Mouse (Mus musculus): ENCODE data around the gene Pde6h. TPM values are rescaled to one million over a fixed set of nuclear protein-coding genes. Genes with fewer than 3 reads are reported as not detected.
"Not testable (repeated sequence)": the region's sequence is repeated elsewhere in the genome, so short reads cannot be mapped to it uniquely, and the experiment has no call there.

Pde6h gene
- polyA plus RNA-seq (2015; fragmentation: Nextera tagmentation; extraction: Ambion mirVana): 0.18 and 0.63 TPM in 2 replicates

DNA sequence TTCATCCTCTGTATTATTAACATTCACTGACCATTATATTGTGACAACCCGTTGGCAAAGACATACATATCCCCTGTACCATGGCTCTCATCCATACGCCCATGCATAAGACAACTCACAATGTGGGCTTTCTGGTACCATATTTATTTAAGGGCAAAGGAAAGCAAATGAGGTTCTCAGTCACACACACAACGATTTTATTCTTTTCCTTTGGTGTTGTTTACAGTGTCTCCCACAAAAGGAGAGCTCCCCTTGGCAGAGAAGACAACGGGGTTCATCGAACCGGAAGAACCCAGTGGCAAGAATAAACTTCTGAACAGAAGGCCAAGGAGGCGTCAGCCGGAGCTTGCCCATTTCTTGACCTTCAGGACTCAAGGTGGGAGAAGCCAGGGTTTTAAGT lies at the start of gene Pde6h:
Pde6h (plus strand) TSS at position 301 of the 400 bp plus-strand sequence.
- Histone ChIP-seq H3K4me1 (peaks cover 12% of the 10 kb centered on the region), H3K36me3 (no peaks in the 10 kb centered on the region; the same call in 1 of the 2 replicates), H3K4me2 (replicated peaks) (no peak within 1 kb of the TSS), H3K9ac (no peak within 1 kb of the TSS), H3K4me3 (no peak within 1 kb of the TSS), H3K27ac (no peak within 1 kb of the TSS), H3K9me3 (no peaks in the 10 kb centered on the region), H3K27me3 (no peaks in the 10 kb centered on the region)
- ATAC-seq (ENCODE audit: low FRiP score, low read depth): no peak
- WGBS: 95% methylated on average over 8 of the region's 8 CpGs

DNA sequence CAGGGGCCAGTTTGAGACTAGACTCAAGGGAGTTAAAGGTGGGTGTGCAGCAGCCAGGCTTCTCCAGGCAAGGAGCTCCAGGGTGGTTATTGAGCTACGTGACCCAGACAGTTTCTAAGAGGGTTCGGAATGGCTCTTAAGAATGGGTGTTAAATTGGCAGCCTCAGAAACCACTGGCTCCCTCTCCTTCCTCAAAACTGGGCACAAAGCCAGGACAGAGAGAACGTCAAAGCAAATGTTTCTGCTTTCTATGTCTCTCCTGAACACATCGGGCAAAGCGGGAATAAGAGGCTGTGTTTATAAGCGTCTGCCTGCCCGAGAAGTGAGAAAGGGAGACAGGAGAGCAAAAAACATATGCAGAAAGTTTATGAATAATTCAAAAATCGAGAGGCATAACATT lies 49.0 kb upstream of the Pde6h start:
- peak overlapping the region; percentile 46 for H3K4me3 ChIP-seq
- H3K9ac ChIP-seq: peak overlapping the region; percentile 48
- 0 out of 2 replicates have a peak, but pooled peaks cover 5% of the 10 kb centered on the region for H3K36me3 ChIP-seq
- no peaks in the 10 kb centered on the region for H3K27me3 ChIP-seq
- H3K27ac ChIP-seq: peak overlapping the region; percentile 64; the same call in 1 of the 2 replicates
- H3K4me1 ChIP-seq: peaks cover 32% of the 10 kb centered on the region
- H3K4me2 ChIP-seq (replicated peaks): peak overlapping the region; percentile 57
- WGBS: 14% methylated on average over 8 of the region's 8 CpGs
- ATAC-seq (ENCODE audit: low FRiP score, low read depth): 0 out of 2 replicates have a peak, but pooled peaks have one; percentile 21
- no peaks in the 10 kb centered on the region for H3K9me3 ChIP-seq

DNA sequence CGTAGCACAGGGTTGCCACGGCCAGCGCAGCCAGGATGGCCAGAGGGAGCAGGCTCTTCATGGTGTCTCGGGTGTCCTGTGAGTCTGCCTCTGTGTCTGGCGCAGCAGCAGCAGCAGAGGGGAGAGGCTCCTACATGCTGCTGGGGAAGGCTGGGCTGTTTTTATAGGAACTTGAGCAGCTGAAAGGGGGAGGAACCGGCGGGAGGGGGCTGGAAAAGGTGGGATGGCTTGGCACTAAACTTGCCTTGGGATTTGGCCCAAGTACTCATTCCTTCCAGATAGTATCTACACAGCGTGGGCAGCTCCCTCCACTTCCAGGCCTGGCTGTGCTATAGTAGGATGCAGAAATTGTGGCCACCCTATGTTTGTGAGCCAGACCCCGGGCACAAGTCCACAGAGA lies 48.0 kb upstream of the Pde6h start, which contains the start of gene Mgp:
Mgp (minus strand) TSS at position 154 of the 400 bp plus-strand sequence.
- H3K9me3 ChIP-seq: no peaks in the 10 kb centered on the region
- peak within 1 kb of the TSS; percentile 67 for H3K9ac ChIP-seq
- peaks cover 32% of the 10 kb centered on the region for H3K4me1 ChIP-seq
- H3K4me3 ChIP-seq: peak within 1 kb of the TSS; percentile 46
- H3K27ac ChIP-seq: peak within 1 kb of the TSS; percentile 85
- ATAC-seq (ENCODE audit: low FRiP score, low read depth): peak; percentile 90
- H3K27me3 ChIP-seq: no peaks in the 10 kb centered on the region
- 0 out of 2 replicates have a peak, but pooled peaks cover 5% of the 10 kb centered on the region for H3K36me3 ChIP-seq
- peak within 1 kb of the TSS; percentile 63 for H3K4me2 ChIP-seq (replicated peaks)
- 15% methylated on average over 9 of the region's 9 CpGs for WGBS

DNA sequence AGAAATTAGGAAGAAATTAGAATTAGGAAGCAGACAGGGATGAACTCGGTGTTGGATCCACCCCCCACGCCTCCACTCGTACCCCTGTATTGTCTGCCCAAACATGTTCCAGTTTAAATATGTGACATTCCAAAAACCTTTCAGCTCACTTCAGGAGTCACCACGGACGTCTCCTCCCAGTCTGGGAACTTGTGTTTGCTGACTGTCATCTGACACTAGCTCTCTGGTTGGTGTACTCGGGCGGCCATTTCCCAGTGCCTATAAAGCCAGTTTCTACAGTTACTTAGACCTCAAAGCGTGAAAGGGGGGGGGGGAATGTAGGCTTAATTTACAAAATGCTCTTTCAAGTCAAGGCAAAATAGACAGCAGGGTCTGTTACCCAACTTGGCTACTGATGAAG lies 42.0 kb upstream of the Pde6h start:
- peak; percentile 32; the same call in 1 of the 2 replicates for ATAC-seq (ENCODE audit: low FRiP score, low read depth)
- H3K27ac ChIP-seq: no peak overlapping the region
- 48% methylated on average over 8 of the region's 8 CpGs for WGBS
- no peaks in the 10 kb centered on the region for H3K36me3 ChIP-seq
- H3K9me3 ChIP-seq: no peaks in the 10 kb centered on the region
- H3K27me3 ChIP-seq: no peaks in the 10 kb centered on the region
- no peak overlapping the region for H3K4me3 ChIP-seq
- H3K4me2 ChIP-seq (replicated peaks): no peak overlapping the region
- H3K4me1 ChIP-seq: peaks cover 20% of the 10 kb centered on the region; the same call in 1 of the 2 replicates
- H3K9ac ChIP-seq: no peak overlapping the region

DNA sequence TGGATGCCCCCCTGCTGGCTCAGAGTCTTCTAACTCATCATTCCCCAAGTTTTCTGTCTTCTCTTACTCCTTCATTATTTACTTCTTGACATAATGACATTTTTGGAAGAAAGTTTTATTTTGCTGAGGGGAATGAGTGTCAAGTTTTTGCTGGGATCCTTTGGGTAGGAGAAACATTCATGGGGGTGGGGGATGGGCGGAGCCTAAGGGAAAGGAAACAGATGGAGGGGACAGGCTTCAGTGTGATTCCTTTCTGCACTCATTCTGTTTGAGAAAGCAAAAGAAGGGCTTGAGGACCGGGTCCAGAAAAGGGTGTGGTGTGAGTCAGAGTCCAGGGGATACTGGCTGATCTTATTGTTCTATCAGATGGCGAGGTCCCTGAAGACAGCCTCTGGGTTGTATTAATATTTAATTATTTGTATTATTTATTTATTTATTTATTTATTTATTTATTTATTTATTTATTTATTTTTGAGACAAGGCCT lies 40.2 kb upstream of the Pde6h start:
- Histone ChIP-seq H3K36me3 (no peaks in the 10 kb centered on the region), H3K9me3 (no peaks in the 10 kb centered on the region), H3K4me2 (replicated peaks) (no peak overlapping the region), H3K27ac (no peak overlapping the region), H3K4me1 (peaks cover 26% of the 10 kb centered on the region), H3K4me3 (no peak overlapping the region), H3K9ac (no peak overlapping the region), H3K27me3 (no peaks in the 10 kb centered on the region)
- 90% methylated on average over 3 of the region's 3 CpGs for WGBS
- no peak for ATAC-seq (ENCODE audit: low FRiP score, low read depth)

DNA sequence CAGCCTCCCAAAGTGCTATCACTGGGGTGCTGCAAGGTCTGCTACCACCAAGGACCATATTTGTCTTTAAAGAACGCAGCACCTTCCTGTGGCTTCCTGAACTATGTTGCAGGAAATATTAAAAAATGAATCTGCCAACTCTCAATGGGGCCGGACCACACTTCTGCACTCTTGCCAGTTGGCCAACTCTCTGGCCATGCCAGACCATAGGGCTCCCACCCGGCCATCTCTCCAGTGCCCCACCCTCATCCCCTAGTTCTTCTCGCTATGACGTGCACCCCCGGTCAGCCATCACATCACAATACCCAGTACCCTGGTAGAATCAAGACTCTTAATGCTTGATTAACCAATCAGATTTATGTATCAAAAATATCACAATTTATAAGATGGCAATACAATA lies 39.7 kb upstream of the Pde6h start:
- Histone ChIP-seq H3K27ac (no peak overlapping the region), H3K9ac (no peak overlapping the region), H3K4me3 (no peak overlapping the region), H3K4me1 (peaks cover 26% of the 10 kb centered on the region), H3K9me3 (no peaks in the 10 kb centered on the region), H3K4me2 (replicated peaks) (no peak overlapping the region), H3K27me3 (no peaks in the 10 kb centered on the region), H3K36me3 (no peaks in the 10 kb centered on the region)
- WGBS: 94% methylated on average over 6 of the region's 6 CpGs
- no peak for ATAC-seq (ENCODE audit: low FRiP score, low read depth)

DNA sequence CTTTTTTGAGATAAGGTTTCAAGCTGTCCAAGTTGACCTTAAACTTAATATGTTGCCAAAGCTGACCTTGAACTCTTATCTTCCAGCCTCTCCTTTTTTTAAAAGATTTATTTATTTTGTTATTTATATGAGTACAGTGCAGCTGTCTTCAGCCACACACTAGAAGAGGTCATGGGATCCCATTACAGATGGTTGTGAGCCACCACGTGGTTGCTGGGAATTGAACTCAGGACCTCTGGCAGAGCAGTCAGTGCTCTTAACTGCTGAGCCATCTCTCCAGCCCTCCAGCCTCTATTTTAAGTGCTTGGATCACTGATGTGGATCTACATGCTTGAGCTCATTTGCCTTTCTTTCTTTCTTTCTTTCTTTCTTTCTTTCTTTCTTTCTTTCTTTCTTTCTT lies 38.9 kb upstream of the Pde6h start:
- not testable (repeated sequence) for H3K9ac ChIP-seq; H3K4me2 ChIP-seq (replicated peaks); H3K27me3 ChIP-seq; ATAC-seq (ENCODE audit: low FRiP score, low read depth); H3K36me3 ChIP-seq; H3K27ac ChIP-seq; H3K4me3 ChIP-seq; H3K9me3 ChIP-seq
- 52% methylated on average over 1 of the region's 1 CpGs for WGBS
- H3K4me1 ChIP-seq: peaks cover 26% of the 10 kb centered on the region

DNA sequence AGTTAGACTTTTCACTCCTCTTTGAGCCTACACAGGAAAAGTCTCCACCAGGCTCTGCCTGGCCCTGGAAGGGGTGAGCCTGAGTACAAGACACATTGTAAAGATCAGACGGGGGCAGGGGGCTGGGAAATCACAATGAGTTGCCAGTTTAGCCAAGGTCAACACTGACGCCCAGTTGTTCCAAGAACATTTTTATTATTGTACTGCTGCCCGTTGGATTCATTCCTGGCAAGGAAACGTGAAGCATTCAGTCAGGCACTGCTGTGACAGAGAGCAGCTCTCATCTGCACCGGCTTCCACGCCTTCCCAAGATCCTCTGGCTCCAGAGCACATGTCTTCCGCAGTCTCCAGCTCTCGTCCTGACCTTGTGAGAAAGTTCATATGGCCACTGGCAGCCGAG lies 35.8 kb upstream of the Pde6h start:
- Histone ChIP-seq H3K9me3 (no peaks in the 10 kb centered on the region), H3K4me3 (no peak overlapping the region), H3K36me3 (no peaks in the 10 kb centered on the region), H3K9ac (no peak overlapping the region), H3K4me1 (peaks cover 12% of the 10 kb centered on the region; the same call in 1 of the 2 replicates), H3K4me2 (replicated peaks) (no peak overlapping the region), H3K27me3 (no peaks in the 10 kb centered on the region), H3K27ac (no peak overlapping the region)
- WGBS: 59% methylated on average over 9 of the region's 9 CpGs
- ATAC-seq (ENCODE audit: low FRiP score, low read depth): no peak

DNA sequence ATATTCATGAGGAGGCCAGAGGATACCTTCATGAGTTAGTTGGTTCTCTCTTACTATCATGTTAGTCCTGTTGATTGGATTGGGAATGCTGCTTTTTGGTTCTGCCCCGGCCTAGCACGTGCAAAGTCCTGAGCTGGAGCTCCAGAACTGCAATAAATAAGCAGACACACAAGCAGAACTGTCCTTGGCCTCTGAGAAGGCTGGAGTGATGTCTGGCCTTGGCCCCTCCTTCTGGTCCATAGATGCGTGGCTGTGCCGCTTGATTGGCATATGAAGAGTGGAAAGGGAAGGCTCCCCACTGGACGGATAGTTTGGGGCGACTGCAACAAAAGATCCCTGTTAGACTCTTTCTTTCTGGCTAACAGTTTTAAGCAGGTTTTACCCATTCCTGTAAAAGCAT lies 34.6 kb upstream of the Pde6h start:
- no peak overlapping the region for H3K4me3 ChIP-seq
- 90% methylated on average over 6 of the region's 6 CpGs for WGBS

DNA sequence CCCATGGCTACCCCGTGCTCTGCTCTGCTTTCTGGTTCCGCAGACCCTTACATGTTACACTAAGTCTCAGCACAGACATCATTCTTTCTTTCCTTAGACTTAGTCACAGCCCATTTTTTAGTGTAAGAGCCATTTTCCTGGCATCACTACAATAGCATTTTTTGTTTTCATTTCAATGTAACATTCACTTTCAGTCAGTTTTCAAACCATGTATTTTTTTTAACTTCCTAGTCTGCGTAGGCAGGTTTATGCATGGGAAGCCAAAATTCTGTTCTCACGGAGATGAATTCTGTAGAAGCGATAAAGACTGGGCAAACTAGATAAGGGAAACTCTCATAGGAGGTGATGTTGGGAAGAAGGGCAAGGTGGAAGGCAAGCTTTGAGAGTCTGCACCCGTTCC lies 34.1 kb upstream of the Pde6h start:
- 91% methylated on average over 6 of the region's 6 CpGs for WGBS
- H3K9ac ChIP-seq: no peak overlapping the region
- H3K27ac ChIP-seq: no peak overlapping the region
- H3K4me2 ChIP-seq (replicated peaks): no peak overlapping the region
- ATAC-seq (ENCODE audit: low FRiP score, low read depth): no peak
- H3K4me3 ChIP-seq: no peak overlapping the region
- H3K9me3 ChIP-seq: no peaks in the 10 kb centered on the region
- no peaks in the 10 kb centered on the region for H3K36me3 ChIP-seq
- H3K27me3 ChIP-seq: no peaks in the 10 kb centered on the region
- H3K4me1 ChIP-seq: peaks cover 18% of the 10 kb centered on the region

More for the DNA sequence above, 34.6 kb upstream of the Pde6h start:
- Histone ChIP-seq H3K4me2 (replicated peaks) (no peak overlapping the region), H3K4me1 (peaks cover 14% of the 10 kb centered on the region), H3K27me3 (no peaks in the 10 kb centered on the region), H3K36me3 (no peaks in the 10 kb centered on the region), H3K9ac (no peak overlapping the region), H3K9me3 (no peaks in the 10 kb centered on the region), H3K27ac (no peak overlapping the region)
- no peak for ATAC-seq (ENCODE audit: low FRiP score, low read depth)

DNA sequence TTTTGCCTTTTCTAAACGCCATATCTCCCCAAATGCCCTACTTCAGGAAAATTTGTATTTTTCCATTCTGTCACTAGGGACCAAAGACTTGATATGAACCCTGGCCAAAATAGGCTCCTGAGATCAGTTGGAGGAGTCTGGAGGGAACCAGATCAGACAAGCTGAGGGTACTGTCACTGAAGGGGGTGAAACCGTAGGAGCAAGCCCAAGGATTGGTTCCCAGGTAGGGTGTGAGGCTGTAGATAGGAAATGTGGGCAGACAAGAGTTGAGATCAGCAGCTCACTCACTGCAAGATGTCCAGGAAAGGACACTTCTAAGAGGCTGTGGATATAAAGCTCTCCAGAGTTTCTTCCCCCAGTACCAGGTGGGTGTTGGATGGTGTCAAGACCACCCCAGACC lies 31.6 kb upstream of the Pde6h start:
- Histone ChIP-seq H3K27me3 (no peaks in the 10 kb centered on the region), H3K9me3 (no peaks in the 10 kb centered on the region), H3K4me2 (replicated peaks) (no peak overlapping the region), H3K9ac (no peak overlapping the region), H3K27ac (no peak overlapping the region), H3K36me3 (no peaks in the 10 kb centered on the region), H3K4me3 (no peak overlapping the region), H3K4me1 (peaks cover 27% of the 10 kb centered on the region)
- ATAC-seq (ENCODE audit: low FRiP score, low read depth): no peak
- 82% methylated on average over 2 of the region's 2 CpGs for WGBS

DNA sequence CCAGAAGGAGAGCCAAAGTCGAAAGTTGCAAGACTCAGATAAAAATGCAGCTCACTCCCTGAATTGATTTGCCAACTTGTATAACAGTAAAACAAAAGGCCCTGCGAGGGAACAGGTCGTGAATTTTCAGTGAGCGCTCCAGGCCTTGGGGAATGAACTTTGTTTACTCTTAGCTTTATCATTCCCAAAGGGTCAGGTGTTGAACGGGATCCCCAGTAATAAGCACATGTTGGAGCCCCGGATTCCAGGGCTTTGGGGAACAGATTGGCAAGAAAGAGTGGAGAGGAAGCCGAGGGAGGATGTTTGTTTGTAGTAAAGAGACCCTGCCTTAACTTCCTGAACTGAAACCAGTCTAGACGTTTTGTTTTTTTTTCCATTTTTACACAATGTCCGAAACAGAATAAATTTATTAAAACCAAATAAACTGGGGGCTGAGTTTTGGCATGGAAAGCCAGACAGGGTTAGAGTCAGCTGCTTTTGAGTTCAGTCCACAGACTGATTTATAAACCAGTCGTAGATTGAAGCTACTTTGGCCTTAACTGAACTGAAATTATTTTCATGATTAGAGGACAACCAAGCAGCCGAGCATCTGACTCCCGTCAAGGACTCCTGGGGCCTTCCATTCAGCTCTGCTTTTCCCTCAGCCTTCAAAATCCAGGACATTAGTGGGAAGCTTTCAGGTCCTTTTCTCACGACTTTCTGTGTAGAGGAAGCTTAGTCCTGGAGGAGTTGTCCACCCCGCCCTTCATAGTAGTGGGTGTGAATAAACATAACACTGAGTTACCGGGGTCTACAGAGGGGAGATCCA lies 28.9 kb upstream of the Pde6h start:
- no peak for ATAC-seq (ENCODE audit: low FRiP score, low read depth)
- no peaks in the 10 kb centered on the region for H3K36me3 ChIP-seq
- H3K27me3 ChIP-seq: no peaks in the 10 kb centered on the region
- no peak overlapping the region for H3K4me2 ChIP-seq (replicated peaks)
- H3K9ac ChIP-seq: no peak overlapping the region
- peaks cover 28% of the 10 kb centered on the region for H3K4me1 ChIP-seq
- H3K9me3 ChIP-seq: no peaks in the 10 kb centered on the region
- peak overlapping the region; percentile 53; the same call in 1 of the 2 replicates for H3K27ac ChIP-seq
- no peak overlapping the region for H3K4me3 ChIP-seq
- 44% methylated on average over 15 of the region's 15 CpGs for WGBS
